Mouse (Mus musculus) lung, postnatal 0 days (tissue): ENCODE measurements around the gene Gosr1. TPM values are rescaled to one million over a fixed set of nuclear protein-coding genes. Genes with fewer than 3 reads are reported as not detected.
"Not testable (repeated sequence)": the region's sequence is repeated elsewhere in the genome, so short reads cannot be mapped to it uniquely, and the experiment has no call there.

ENCODE experiments used
- ATAC-seq: fragments of 200-750 bp; cut with Nextera tagmentation; 2 replicates; pipeline ENCODE4 v1.8.0; 2017; ENCODE audit warnings: moderate library complexity
- DNase-seq: peaks from one replicate; pipeline ENCODE4 v3.0.0-alpha.2; 2016; ENCODE audit warnings: low spot score
- H3K27ac ChIP-seq: fragments of 300-500 bp; sonication (generic); 2 replicates; pipeline ENCODE4 v1.5.1; 2014; ENCODE audit warnings: antibody characterized with exemption, mild to moderate bottlenecking, low read length, mixed read lengths
- H3K27me3 ChIP-seq: fragments of 300-500 bp; sonication (generic); replicated peaks from 2 replicates; pipeline ENCODE4 v1.6.1; 2014; ENCODE audit warnings: low read length, mixed read lengths; ENCODE audit not compliant: insufficient read depth
- H3K36me3 ChIP-seq: fragments of 300-500 bp; sonication (generic); 2 replicates; pipeline ENCODE4 v1.6.1; 2014; ENCODE audit warnings: low read length, mixed read lengths; ENCODE audit not compliant: insufficient read depth
- H3K4me1 ChIP-seq: fragments of 300-500 bp; sonication (generic); 2 replicates; pipeline ENCODE4 v1.6.1; 2014; ENCODE audit warnings: antibody characterized with exemption, low read depth, low read length, mixed read lengths; ENCODE audit not compliant: insufficient read depth
- H3K4me2 ChIP-seq: fragments of 300-500 bp; sonication (generic); replicated peaks from 2 replicates; pipeline ENCODE4 v1.6.1; 2014; ENCODE audit warnings: low read depth, mild to moderate bottlenecking, low read length, moderate library complexity, mixed read lengths
- H3K4me3 ChIP-seq: fragments of 300-500 bp; sonication (generic); 2 replicates; pipeline ENCODE4 v1.5.1; 2014; ENCODE audit warnings: low read depth, low read length
- H3K9ac ChIP-seq: fragments of 300-500 bp; sonication (generic); replicated peaks from 2 replicates; pipeline ENCODE4 v1.6.1; 2014; ENCODE audit warnings: low read depth, mild to moderate bottlenecking
- H3K9me3 ChIP-seq: fragments of 300-500 bp; sonication (generic); 2 replicates; pipeline ENCODE4 v1.6.1; 2016; ENCODE audit warnings: low read length, mixed read lengths
- CTCF ChIP-seq: IDR thresholded peaks from 2 replicates; pipeline ENCODE4 v1.5.1; 2016; ENCODE audit warnings: antibody characterized with exemption, mild to moderate bottlenecking
- EP300 ChIP-seq: IDR thresholded peaks from 2 replicates; pipeline ENCODE4 v1.6.1; 2016; ENCODE audit warnings: antibody characterized with exemption, mild to moderate bottlenecking, control low read depth
- WGBS: fragments of 180-500 bp; shearing (Covaris S2); extraction: QIAGEN DNeasy Blood & Tissue Kit; methylation state at CpG from one replicate; pipeline ENCODE4 v1.1.7; 2014; 5-methylcytosine and 5-hydroxymethylcytosine counted together
- polyA plus RNA-seq: library from polyadenylated mRNA; unstranded; fragments of >200 nt; fragmentation: Nextera tagmentation; extraction: Ambion mirVana; gene quantifications from 2 replicates; pipeline ENCODE4 v1.2.1, GENCODE M21; 2015

The Gosr1 gene
- polyA plus RNA-seq, 1 experiment from 2014 or later: 21.6 TPM

DNA sequence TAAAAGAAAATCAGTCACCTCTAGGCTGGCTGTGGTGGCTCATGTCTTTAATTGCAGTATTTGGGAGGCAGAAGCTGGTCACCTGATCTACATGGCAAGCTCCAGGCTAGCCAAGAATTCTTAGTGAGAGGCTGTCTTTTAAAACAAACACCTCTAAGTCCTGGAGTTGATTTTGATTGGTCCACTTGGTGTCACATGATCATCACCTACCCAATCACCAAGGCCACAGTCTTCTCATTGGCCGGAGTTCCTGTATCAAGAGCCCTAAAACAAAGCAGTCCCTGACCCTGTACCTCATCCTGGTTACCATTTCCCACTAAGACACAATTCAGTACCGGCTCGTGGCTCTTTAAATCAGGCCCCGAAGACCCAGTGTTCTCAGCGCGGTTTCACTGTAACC lies 67.6 kb downstream of the Gosr1 start:
- Histone ChIP-seq H3K9ac (no peak overlapping the region), H3K4me1 (no peaks in the 10 kb centered on the region), H3K36me3 (no peaks in the 10 kb centered on the region), H3K4me3 (no peak overlapping the region), H3K27me3 (no peaks in the 10 kb centered on the region), H3K27ac (no peak overlapping the region), H3K9me3 (no peaks in the 10 kb centered on the region), H3K4me2 (no peak overlapping the region)
- WGBS: 64% methylated on average over 6 of the region's 6 CpGs
- DNase-seq (no peak), ATAC-seq (no peak)
- TF ChIP-seq EP300 (no peak), CTCF (no peak)

- H3K4me3 ChIP-seq: no peak overlapping the region
- no peak overlapping the region for H3K9ac ChIP-seq
- H3K27me3 ChIP-seq: no peaks in the 10 kb centered on the region
- TF ChIP-seq EP300 (no peak), CTCF (no peak)
- WGBS: 64% methylated on average over 3 of the region's 3 CpGs
- DNase-seq (no peak), ATAC-seq (no peak)
- no peaks in the 10 kb centered on the region for H3K36me3 ChIP-seq
- no peak overlapping the region for H3K4me2 ChIP-seq
- H3K4me1 ChIP-seq: no peaks in the 10 kb centered on the region
- no peak overlapping the region for H3K27ac ChIP-seq
- no peaks in the 10 kb centered on the region for H3K9me3 ChIP-seq
Observed at GRCm38 (mm10) chr11:76692096-76692495, 71.3 kb downstream of the Gosr1 start.

GRCm38 (mm10) chr11:76685604-76686003 lies 77.8 kb downstream of the Gosr1 start:
- Histone ChIP-seq H3K4me2 (no peak overlapping the region), H3K36me3 (no peaks in the 10 kb centered on the region), H3K9ac (no peak overlapping the region), H3K9me3 (no peaks in the 10 kb centered on the region), H3K27me3 (no peaks in the 10 kb centered on the region), H3K27ac (no peak overlapping the region), H3K4me1 (no peaks in the 10 kb centered on the region), H3K4me3 (no peak overlapping the region)
- WGBS: 53% methylated on average over 2 of the region's 2 CpGs
- ATAC-seq: no peak
- TF ChIP-seq EP300 (no peak), CTCF (no peak)
- no peak for DNase-seq

- not testable (repeated sequence) for H3K9me3 ChIP-seq, H3K4me3 ChIP-seq, H3K4me1 ChIP-seq, DNase-seq, H3K36me3 ChIP-seq, ATAC-seq, H3K27me3 ChIP-seq, H3K27ac ChIP-seq, H3K9ac ChIP-seq
- WGBS: 34% methylated on average over 6 of the region's 8 CpGs
- peak within 1 kb of the TSS; percentile 2; the same call in 1 of the 2 replicates for H3K4me2 ChIP-seq
Observed at GRCm38 (mm10) chr11:76679508-76679907, 83.9 kb downstream of the Gosr1 start, which contains the start of gene Trarg1. Gene Trarg1, plus strand, starts transcription at chr11:76679808.

Other genes with a start within 250 kb of the Gosr1 start
- gene Abr, start 141.3 kb downstream of the Gosr1 start, polyA plus RNA-seq: 16.6 and 17.2 TPM in 2 replicates
- gene Bhlha9, start 91.1 kb downstream of the Gosr1 start, polyA plus RNA-seq: not detected in 2 replicates
- 4.7 and 7.1 TPM in 2 replicates for gene Trarg1, start 83.8 kb downstream of the Gosr1 start, polyA plus RNA-seq
- 15.7 and 16.7 TPM in 2 replicates for gene Cpd, start 83.4 kb upstream of the Gosr1 start, polyA plus RNA-seq
- 0.29 and 0.44 TPM in 2 replicates for gene Tmigd1, start 138.6 kb upstream of the Gosr1 start, polyA plus RNA-seq
- gene Blmh, start 161.2 kb upstream of the Gosr1 start, polyA plus RNA-seq: 90.2 and 98.7 TPM in 2 replicates
- gene Slc6a4, start 235.0 kb upstream of the Gosr1 start, polyA plus RNA-seq: 1.8 and 2.4 TPM in 2 replicates